Mouse (Mus musculus) embryonic facial prominence, embryonic 12.5 days (tissue): Measurements from ENCODE around the gene Plod3. TPM values are rescaled to one million over a fixed set of nuclear protein-coding genes. Genes with fewer than 3 reads are reported as not detected.

ENCODE experiments used
- ATAC-seq: fragments of 200-750 bp; cut with Nextera tagmentation; 2 replicates; pipeline ENCODE4 v1.8.0; 2017; ENCODE audit not compliant: insufficient number of reproducible peaks, insufficient read depth, low FRiP score, low TSS enrichment
- H3K27ac ChIP-seq: fragments of 300-500 bp; sonication (generic); 2 replicates; pipeline ENCODE4 v1.5.1; 2016; ENCODE audit warnings: mild to moderate bottlenecking
- H3K27me3 ChIP-seq: fragments of 300-500 bp; sonication (generic); 2 replicates; pipeline ENCODE4 v1.6.1; 2016; ENCODE audit warnings: mild to moderate bottlenecking, moderate library complexity
- H3K36me3 ChIP-seq: fragments of 300-500 bp; sonication (generic); 2 replicates; pipeline ENCODE4 v1.6.1; 2016; ENCODE audit warnings: mild to moderate bottlenecking
- H3K4me1 ChIP-seq: fragments of 300-500 bp; sonication (generic); 2 replicates; pipeline ENCODE4 v1.6.1; 2016
- H3K4me2 ChIP-seq: fragments of 300-500 bp; sonication (generic); replicated peaks from 2 replicates; pipeline ENCODE4 v1.6.1; 2016; ENCODE audit warnings: mild to moderate bottlenecking, moderate library complexity
- H3K4me3 ChIP-seq: fragments of 300-500 bp; sonication (generic); 2 replicates; pipeline ENCODE4 v1.5.1; 2016; ENCODE audit warnings: mild to moderate bottlenecking
- H3K9ac ChIP-seq: fragments of 300-500 bp; sonication (generic); 2 replicates; pipeline ENCODE4 v1.6.1; 2016; ENCODE audit warnings: mild to moderate bottlenecking, moderate library complexity
- H3K9me3 ChIP-seq: fragments of 300-500 bp; sonication (generic); 2 replicates; pipeline ENCODE4 v1.6.1; 2016; ENCODE audit warnings: mild to moderate bottlenecking, moderate library complexity
- WGBS: fragments of 180-500 bp; shearing (Covaris S2); methylation state at CpG from one replicate; pipeline ENCODE4 v1.1.7; 2016; 5-methylcytosine and 5-hydroxymethylcytosine counted together
- polyA plus RNA-seq: library from polyadenylated mRNA; unstranded; fragments of >200 nt; fragmentation: Nextera tagmentation; extraction: Ambion mirVana; gene quantifications from 2 replicates; pipeline ENCODE4 v1.2.1, GENCODE M21; 2016

Gene Plod3
- polyA plus RNA-seq, 1 experiment from 2014 or later, result 41.5 TPM

DNA sequence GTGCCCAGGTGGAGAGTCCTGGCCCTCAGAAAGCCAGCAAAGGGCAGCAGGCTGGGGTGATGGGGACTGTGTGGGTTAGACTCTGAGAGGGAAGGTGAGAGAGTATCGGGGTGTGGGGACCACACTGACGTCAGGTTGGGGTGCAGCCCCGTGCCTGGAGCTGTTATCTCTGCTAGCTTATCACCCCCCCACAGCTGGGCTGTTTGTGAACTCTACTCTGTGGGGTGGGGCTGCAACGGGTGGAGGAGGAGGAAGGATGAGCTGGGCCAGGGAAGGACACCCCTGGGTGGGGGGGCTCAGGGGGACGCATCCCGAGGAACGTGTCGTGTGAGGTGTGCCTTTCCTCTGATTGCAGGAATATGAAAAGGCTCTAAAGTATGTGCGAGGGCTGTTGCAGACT, 21.6 kb upstream of the Plod3 start:
- H3K9me3 ChIP-seq, result no peaks in the 10 kb centered on the region
- peaks cover 5% of the 10 kb centered on the region; the same call in 1 of the 2 replicates for H3K4me1 ChIP-seq
- no peak for ATAC-seq
- whole genome bisulfite sequencing, result 89% methylated on average over 9 of the region's 9 CpGs
- H3K27me3 ChIP-seq, result no peaks in the 10 kb centered on the region
- H3K9ac ChIP-seq, result no peak overlapping the region
- H3K36me3 ChIP-seq, result peaks cover 50% of the 10 kb centered on the region
- no peak overlapping the region for H3K27ac ChIP-seq
- H3K4me2 ChIP-seq, result no peak overlapping the region
- no peak overlapping the region for H3K4me3 ChIP-seq

DNA sequence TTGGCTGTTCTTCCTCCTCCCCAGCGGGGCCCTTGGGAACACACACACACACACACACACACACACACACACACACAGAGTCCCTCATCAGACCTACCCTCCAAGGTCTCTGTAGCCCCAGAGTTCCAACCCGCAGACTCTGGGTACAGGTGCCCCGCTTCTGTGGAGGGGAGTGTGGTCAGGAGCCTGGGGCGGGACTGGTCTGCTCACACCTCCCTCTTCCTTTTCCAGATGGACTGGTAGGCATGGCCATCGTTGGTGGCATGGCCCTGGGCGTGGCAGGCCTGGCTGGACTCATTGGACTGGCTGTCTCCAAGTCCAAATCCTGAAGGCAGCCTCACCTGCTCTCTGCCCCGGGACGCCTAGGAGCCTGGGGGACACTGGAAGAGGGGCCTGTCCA, 21.1 kb upstream of the Plod3 start:
- Histone ChIP-seq H3K9me3 (no peaks in the 10 kb centered on the region), H3K36me3 (peaks cover 47% of the 10 kb centered on the region), H3K4me1 (peaks cover 5% of the 10 kb centered on the region; the same call in 1 of the 2 replicates)

DNA sequence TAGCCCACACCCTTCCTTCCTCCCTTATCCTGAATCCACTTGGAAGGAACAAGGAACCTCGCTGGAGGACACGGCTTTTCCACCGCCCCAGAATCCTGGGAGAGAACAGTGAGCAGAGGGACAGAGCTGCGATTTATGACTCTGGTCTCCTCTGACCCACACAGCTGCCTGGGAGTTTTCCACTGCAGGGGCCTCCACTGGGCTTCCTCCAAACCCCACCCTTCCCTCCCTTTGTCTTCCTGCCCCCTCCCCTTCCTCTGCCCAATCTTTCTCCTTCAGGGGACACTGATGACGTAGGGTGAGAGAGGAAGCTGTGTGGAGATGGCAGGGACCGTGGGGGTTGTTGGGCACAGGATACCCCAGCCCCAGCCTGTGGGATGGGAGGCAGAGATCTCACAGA, 20.5 kb upstream of the Plod3 start, which contains the start of gene Cldn15:
TSS of gene Cldn15 (plus strand) at position 286 of the 400 bp plus-strand sequence.
- 82% methylated on average over 6 of the region's 6 CpGs for WGBS
- Histone ChIP-seq H3K36me3 (peaks cover 45% of the 10 kb centered on the region), H3K9ac (no peak within 1 kb of the TSS), H3K27me3 (no peaks in the 10 kb centered on the region), H3K9me3 (no peaks in the 10 kb centered on the region), H3K4me1 (peaks cover 5% of the 10 kb centered on the region; the same call in 1 of the 2 replicates), H3K4me3 (no peak within 1 kb of the TSS), H3K4me2 (no peak within 1 kb of the TSS), H3K27ac (0 out of 2 replicates have a peak within 1 kb of the TSS, but pooled peaks have one; percentile 41)
- no peak for ATAC-seq

More for the DNA sequence above, 21.1 kb upstream of the Plod3 start:
- Histone ChIP-seq H3K4me2 (no peak overlapping the region), H3K27me3 (no peaks in the 10 kb centered on the region), H3K27ac (0 out of 2 replicates have a peak overlapping the region, but pooled peaks have one; percentile 41), H3K4me3 (no peak overlapping the region), H3K9ac (no peak overlapping the region)
- ATAC-seq, result no peak
- WGBS, result 90% methylated on average over 8 of the region's 8 CpGs

DNA sequence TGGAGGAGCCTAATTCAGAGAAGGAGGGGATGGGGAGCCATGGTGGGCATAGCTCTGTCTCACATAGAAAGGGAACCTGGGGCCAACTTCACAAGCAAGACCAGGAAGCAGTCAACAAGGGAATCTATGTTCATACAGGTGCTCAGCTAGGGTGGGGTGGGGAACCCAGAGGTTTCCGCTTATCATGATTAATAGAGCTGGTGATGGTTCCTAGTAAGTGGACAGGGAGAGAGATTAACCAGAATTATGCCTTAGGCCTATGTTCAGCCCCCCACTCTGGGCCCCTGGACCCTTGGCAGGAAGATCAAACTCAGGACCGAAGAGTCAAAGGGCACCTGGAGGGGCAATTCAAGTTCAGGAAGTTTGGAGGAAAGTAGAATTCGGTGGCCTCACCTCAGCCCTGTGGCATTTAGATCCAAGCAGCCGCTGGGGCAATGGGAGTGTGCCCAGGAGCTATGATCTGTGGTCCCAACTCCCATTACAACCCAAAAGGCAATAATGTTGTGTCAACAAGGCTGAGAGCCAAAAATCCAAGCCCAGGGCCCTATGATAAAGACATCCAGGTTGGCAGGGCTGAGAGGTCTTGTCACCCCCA, 19.9 kb upstream of the Plod3 start:
- Histone ChIP-seq H3K9me3 (no peaks in the 10 kb centered on the region), H3K4me3 (no peak overlapping the region), H3K4me1 (peaks cover 5% of the 10 kb centered on the region; the same call in 1 of the 2 replicates), H3K9ac (no peak overlapping the region), H3K4me2 (no peak overlapping the region), H3K27me3 (no peaks in the 10 kb centered on the region), H3K36me3 (peaks cover 45% of the 10 kb centered on the region), H3K27ac (no peak overlapping the region)
- no peak for ATAC-seq
- 90% methylated on average over 4 of the region's 4 CpGs for WGBS

DNA sequence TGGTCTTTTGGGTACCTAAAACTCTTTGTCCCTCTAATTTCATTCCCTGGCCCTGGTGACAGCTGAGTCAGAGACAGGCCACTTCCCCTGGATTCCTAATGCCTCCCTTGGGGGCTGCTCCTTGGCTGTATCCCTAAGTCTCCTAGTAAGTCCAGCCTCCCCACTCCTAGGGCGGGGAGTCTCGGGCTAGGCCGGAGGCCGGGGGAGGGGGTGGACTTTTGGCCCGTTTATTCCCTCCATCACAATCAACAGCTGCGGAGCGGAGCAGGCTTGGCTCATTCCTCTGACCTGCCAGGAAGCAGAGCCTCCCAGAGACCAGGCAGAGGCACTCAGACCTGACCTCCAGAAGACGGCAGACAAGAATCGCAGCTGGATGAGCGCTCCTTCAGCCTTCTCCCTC, 19.2 kb upstream of the Plod3 start:
- H3K4me2 ChIP-seq, result no peak overlapping the region
- no peak overlapping the region for H3K9ac ChIP-seq
- H3K27me3 ChIP-seq, result no peaks in the 10 kb centered on the region
- no peaks in the 10 kb centered on the region for H3K9me3 ChIP-seq
- peaks cover 45% of the 10 kb centered on the region for H3K36me3 ChIP-seq
- 74% methylated on average over 10 of the region's 10 CpGs for WGBS
- no peak for ATAC-seq
- H3K4me3 ChIP-seq, result no peak overlapping the region
- H3K27ac ChIP-seq, result no peak overlapping the region
- H3K4me1 ChIP-seq, result peaks cover 5% of the 10 kb centered on the region; the same call in 1 of the 2 replicates

DNA sequence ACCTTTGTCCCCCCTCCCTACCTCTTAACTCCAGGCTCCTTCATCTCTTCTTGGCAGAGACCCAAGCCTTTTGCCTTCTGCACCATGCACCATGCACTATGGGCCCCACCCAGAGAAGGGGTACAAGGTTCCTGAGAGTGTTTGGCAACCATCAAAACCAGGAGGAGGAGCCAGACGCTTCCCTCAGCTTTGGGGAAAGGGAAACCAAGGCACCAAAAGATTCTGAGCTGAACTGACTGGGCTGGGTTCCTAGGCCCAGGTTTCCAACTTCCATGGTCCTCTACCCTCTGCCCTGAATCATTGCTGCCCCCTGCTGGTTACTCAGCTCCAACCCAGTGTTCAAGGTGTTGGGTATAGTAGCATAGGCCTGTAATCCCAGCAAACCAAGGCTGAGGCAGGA, 16.1 kb upstream of the Plod3 start:
- peaks cover 18% of the 10 kb centered on the region for H3K36me3 ChIP-seq
- ATAC-seq, result no peak
- no peak overlapping the region for H3K4me3 ChIP-seq
- 69% methylated on average over 1 of the region's 1 CpGs for WGBS
- no peak overlapping the region for H3K4me2 ChIP-seq
- no peaks in the 10 kb centered on the region for H3K9me3 ChIP-seq
- no peaks in the 10 kb centered on the region for H3K4me1 ChIP-seq
- no peak overlapping the region for H3K27ac ChIP-seq
- H3K27me3 ChIP-seq, result no peaks in the 10 kb centered on the region
- no peak overlapping the region for H3K9ac ChIP-seq

DNA sequence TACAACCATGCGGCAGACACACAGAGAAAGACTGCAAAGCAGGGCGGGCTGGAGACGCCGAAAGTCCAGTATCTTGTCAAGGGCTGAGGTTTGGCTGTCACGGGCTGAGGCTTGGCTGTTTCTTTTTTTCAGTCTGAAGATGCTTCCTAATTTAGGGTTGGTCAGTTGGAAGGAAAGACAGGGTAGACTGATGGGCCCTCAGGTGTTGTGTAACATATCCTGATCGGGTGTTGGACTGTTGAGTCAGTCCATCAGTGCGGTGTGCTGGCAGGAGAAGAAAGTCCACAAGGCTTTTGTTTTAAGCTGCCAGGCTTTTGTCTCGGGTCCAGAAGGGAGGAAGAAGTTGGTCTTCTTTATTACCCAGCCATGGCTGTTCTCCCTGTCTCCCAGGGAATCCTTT, 13.1 kb upstream of the Plod3 start:
- WGBS, result 77% methylated on average over 8 of the region's 8 CpGs
- ATAC-seq, result no peak
- H3K9me3 ChIP-seq, result no peaks in the 10 kb centered on the region
- H3K4me3 ChIP-seq, result no peak overlapping the region
- H3K27me3 ChIP-seq, result no peaks in the 10 kb centered on the region
- H3K27ac ChIP-seq, result no peak overlapping the region
- H3K36me3 ChIP-seq, result 0 out of 2 replicates have a peak, but pooled peaks cover 1% of the 10 kb centered on the region
- no peak overlapping the region for H3K4me2 ChIP-seq
- H3K9ac ChIP-seq, result no peak overlapping the region
- H3K4me1 ChIP-seq, result no peaks in the 10 kb centered on the region

DNA sequence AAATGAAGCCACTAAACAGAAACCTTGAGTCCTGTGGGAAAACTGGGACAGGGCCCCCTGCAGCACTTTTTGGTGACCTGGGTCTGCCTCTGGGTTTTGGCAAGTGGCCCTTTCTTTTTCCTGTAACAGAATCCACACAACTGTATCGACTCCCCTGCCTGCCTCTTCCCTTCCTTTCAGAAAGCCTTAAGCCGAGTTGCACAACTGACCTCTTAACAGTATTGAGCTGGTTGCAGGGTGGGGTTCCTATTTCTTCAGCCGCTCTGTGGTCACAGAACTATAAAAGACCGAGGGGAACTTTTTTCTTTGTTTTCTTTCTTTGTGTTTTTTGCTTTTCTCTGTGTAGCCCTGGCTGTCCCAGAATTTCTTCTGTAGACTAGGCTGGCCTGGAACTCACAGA, 9.1 kb upstream of the Plod3 start:
- peaks cover 25% of the 10 kb centered on the region for H3K36me3 ChIP-seq
- WGBS, result 59% methylated on average over 4 of the region's 4 CpGs
- no peak overlapping the region for H3K27ac ChIP-seq
- H3K4me1 ChIP-seq, result 0 out of 2 replicates have a peak, but pooled peaks cover 3% of the 10 kb centered on the region
- ATAC-seq, result no peak
- H3K27me3 ChIP-seq, result no peaks in the 10 kb centered on the region
- H3K9me3 ChIP-seq, result no peaks in the 10 kb centered on the region
- H3K9ac ChIP-seq, result no peak overlapping the region
- H3K4me2 ChIP-seq, result no peak overlapping the region
- H3K4me3 ChIP-seq, result no peak overlapping the region

DNA sequence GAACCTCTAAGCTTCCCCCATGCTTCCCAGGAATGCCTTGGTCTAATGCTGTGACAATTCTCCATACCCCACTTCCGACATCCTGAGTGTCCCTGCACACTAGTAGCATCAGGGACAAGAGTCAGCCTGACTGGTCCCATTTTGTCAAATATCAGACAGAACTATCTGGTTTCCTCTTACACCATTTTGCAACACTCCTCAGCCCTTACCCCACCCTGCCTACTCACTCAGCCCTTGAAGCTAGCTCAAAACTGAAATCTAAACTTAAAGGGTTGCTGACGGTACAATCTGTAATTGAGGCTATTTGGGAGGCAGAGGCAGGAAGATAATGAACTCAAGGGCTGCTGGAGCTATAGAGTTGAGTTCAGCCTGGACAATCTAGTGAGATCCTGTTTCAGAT, 7.1 kb upstream of the Plod3 start:
- Histone ChIP-seq H3K4me1 (0 out of 2 replicates have a peak, but pooled peaks cover 3% of the 10 kb centered on the region), H3K4me3 (no peak overlapping the region), H3K27me3 (no peaks in the 10 kb centered on the region), H3K36me3 (peaks cover 35% of the 10 kb centered on the region), H3K9me3 (no peaks in the 10 kb centered on the region), H3K27ac (no peak overlapping the region), H3K9ac (no peak overlapping the region), H3K4me2 (no peak overlapping the region)
- 55% methylated on average over 2 of the region's 2 CpGs for WGBS
- ATAC-seq, result no peak

DNA sequence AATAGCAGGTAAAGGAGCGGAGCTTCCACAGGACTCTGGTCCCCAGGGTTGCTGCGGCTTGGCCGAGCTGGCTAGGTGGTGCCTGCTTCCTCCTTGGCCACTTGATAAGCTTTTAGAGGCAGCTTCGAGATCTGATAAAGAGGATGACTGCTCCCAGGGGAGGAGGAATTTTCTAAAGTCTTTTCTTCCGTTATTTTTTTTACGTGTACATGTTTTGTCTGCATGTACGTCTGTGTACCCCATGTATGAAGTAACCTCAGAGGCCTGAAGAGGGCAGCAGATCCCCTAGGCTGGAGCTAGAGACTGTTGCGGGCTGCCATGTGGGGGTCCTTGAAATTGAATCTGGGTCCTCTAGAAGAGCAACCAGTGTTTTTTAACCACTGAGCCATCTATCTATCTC, 5.8 kb upstream of the Plod3 start:
- no peaks in the 10 kb centered on the region for H3K27me3 ChIP-seq
- no peak overlapping the region for H3K4me3 ChIP-seq
- no peak for ATAC-seq
- no peak overlapping the region for H3K27ac ChIP-seq
- peaks cover 35% of the 10 kb centered on the region for H3K36me3 ChIP-seq
- H3K4me2 ChIP-seq, result no peak overlapping the region
- H3K9ac ChIP-seq, result no peak overlapping the region
- peaks cover 4% of the 10 kb centered on the region; the same call in 1 of the 2 replicates for H3K4me1 ChIP-seq
- 85% methylated on average over 8 of the region's 8 CpGs for WGBS
- H3K9me3 ChIP-seq, result no peaks in the 10 kb centered on the region

DNA sequence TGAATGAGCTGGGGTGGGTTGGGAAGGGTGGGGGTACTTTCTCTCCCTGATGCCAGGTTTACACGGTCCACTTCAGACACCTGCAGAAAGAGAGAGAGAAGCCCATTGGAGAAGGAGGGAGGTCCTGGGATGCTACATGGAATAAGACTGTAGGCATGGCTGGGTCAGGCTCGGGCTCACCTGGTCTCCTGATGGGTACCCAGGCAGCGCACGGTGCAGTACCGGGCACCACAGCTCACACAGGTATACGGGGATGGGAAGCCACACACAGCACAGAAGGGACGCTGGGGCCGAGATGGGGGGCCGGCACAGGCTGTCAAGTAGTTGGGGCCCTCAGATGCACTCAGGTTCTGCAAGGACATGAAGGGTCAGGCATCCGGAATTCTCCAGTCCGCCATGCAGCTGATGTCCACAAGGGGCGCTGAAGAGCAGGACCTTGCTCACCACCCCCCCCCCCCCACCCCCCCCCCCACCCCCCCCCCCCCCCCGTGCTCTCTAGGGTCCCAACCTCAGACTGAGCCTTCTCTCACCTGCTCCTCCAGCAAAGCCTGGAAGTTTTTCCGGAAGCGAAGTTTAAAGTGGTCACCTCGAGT, 4.4 kb upstream of the Plod3 start:
- H3K9me3 ChIP-seq, result no peaks in the 10 kb centered on the region
- ATAC-seq, result no peak
- WGBS, result 45% methylated on average over 15 of the region's 16 CpGs
- H3K4me2 ChIP-seq, result no peak overlapping the region
- H3K4me3 ChIP-seq, result no peak overlapping the region
- no peaks in the 10 kb centered on the region for H3K27me3 ChIP-seq
- H3K27ac ChIP-seq, result no peak overlapping the region
- H3K36me3 ChIP-seq, result peaks cover 35% of the 10 kb centered on the region
- peaks cover 8% of the 10 kb centered on the region; the same call in 1 of the 2 replicates for H3K4me1 ChIP-seq
- no peak overlapping the region for H3K9ac ChIP-seq

DNA sequence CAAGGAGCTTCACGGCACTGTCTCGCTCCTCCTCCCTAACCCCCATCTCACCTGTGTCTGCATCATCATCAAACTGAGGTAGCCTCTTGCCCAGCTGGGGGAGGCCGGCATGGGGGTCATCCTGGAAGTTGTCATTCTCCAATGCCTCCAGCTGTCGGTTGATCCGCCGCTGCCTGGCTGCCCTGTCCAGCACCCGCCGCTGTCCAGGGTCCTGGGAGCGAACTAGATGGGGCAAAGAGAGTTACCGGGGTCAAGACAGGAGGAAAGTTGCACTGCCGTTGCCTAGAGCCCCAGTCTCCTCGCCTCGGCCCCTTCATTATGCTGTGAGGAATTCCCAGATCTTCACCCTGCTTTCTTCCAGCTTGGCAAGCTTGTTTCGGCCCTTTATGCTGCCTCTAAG, 2.0 kb upstream of the Plod3 start:
- 50% methylated on average over 14 of the region's 14 CpGs for WGBS
- H3K4me3 ChIP-seq, result no peak overlapping the region
- no peaks in the 10 kb centered on the region for H3K27me3 ChIP-seq
- ATAC-seq, result no peak
- no peak overlapping the region for H3K4me2 ChIP-seq
- peaks cover 19% of the 10 kb centered on the region; the same call in 1 of the 2 replicates for H3K4me1 ChIP-seq
- no peaks in the 10 kb centered on the region for H3K9me3 ChIP-seq
- no peak overlapping the region for H3K9ac ChIP-seq
- no peak overlapping the region for H3K27ac ChIP-seq
- peaks cover 40% of the 10 kb centered on the region for H3K36me3 ChIP-seq
